Mouse (Mus musculus) neural tube, embryonic 14.5 days (tissue): ENCODE results near the gene Fam71b. TPM values are rescaled to one million over a fixed set of nuclear protein-coding genes. Genes with fewer than 3 reads are reported as not detected.

ENCODE experiments used
- ATAC-seq: fragments of 200-750 bp; cut with Nextera tagmentation; 2 replicates; pipeline ENCODE4 v1.8.0; 2017; ENCODE audit warnings: low read depth, mild to moderate bottlenecking, moderate TSS enrichment, moderate library complexity
- H3K27ac ChIP-seq: fragments of 300-500 bp; sonication (generic); 2 replicates; pipeline ENCODE4 v1.5.1; 2014; ENCODE audit warnings: low read depth, mild to moderate bottlenecking, control low read depth, low read length, moderate library complexity, mixed read lengths
- H3K27me3 ChIP-seq: fragments of 300-500 bp; sonication (generic); 2 replicates; pipeline ENCODE4 v1.6.1; 2014; ENCODE audit warnings: low read length; ENCODE audit not compliant: control insufficient read depth, insufficient read depth
- H3K36me3 ChIP-seq: fragments of 300-500 bp; sonication (generic); 2 replicates; pipeline ENCODE4 v1.6.1; 2014; ENCODE audit warnings: low read length, mixed read lengths; ENCODE audit not compliant: control insufficient read depth, insufficient read depth
- H3K4me1 ChIP-seq: fragments of 300-500 bp; sonication (generic); 2 replicates; pipeline ENCODE4 v1.6.1; 2014; ENCODE audit warnings: low read length; ENCODE audit not compliant: control insufficient read depth, insufficient read depth
- H3K4me2 ChIP-seq: fragments of 300-500 bp; sonication (generic); 2 replicates; pipeline ENCODE4 v1.6.1; 2014; ENCODE audit warnings: mild to moderate bottlenecking, low read depth, low read length, control low read depth
- H3K4me3 ChIP-seq: fragments of 300-500 bp; sonication (generic); 2 replicates; pipeline ENCODE4 v1.5.1; 2014; ENCODE audit warnings: low read depth, low read length, control low read depth, mixed read lengths
- H3K9ac ChIP-seq: fragments of 300-500 bp; sonication (generic); replicated peaks from 2 replicates; pipeline ENCODE4 v1.6.1; 2014; ENCODE audit warnings: low read depth, mild to moderate bottlenecking, control low read depth, low read length, mixed read lengths
- H3K9me3 ChIP-seq: fragments of 300-500 bp; sonication (generic); 2 replicates; pipeline ENCODE4 v1.6.1; 2016; ENCODE audit warnings: low read length; ENCODE audit not compliant: control insufficient read depth
- WGBS: fragments of 180-500 bp; shearing (Covaris S2); extraction: QIAGEN DNeasy Blood & Tissue Kit; methylation state at CpG from one replicate; pipeline ENCODE4 v1.1.7; 2014; 5-methylcytosine and 5-hydroxymethylcytosine counted together
- polyA plus RNA-seq: library from polyadenylated mRNA; unstranded; fragments of >200 nt; fragmentation: Nextera tagmentation; extraction: Ambion mirVana; gene quantifications from 2 replicates; pipeline ENCODE4 v1.2.1, GENCODE M21; 2014

Gene Fam71b
- polyA plus RNA-seq, 1 experiment from 2014 or later, result not detected

DNA sequence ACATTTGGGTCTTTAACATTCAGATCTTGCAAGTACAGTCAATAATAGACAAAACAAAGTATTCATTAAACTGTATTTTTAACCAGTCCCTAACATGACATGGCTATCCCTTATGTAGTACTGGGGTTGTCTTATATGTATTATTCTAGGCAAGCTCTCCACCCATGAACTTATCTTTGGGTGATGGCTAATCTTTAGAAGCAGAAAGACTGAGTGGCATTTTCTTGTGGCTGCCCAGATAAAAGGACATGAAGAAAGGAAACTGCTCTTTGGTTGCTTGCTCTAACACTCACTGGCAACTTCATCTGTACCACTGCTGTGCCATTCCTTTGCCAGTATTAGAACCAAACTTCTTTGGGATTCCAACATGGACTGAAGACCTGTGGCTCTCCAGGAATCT lies 39.0 kb downstream of the Fam71b start:
- Histone ChIP-seq H3K27ac (no peak overlapping the region), H3K4me2 (no peak overlapping the region), H3K36me3 (no peaks in the 10 kb centered on the region), H3K4me3 (no peak overlapping the region), H3K9ac (no peak overlapping the region), H3K4me1 (peaks cover 4% of the 10 kb centered on the region), H3K9me3 (no peaks in the 10 kb centered on the region), H3K27me3 (no peaks in the 10 kb centered on the region)
- no peak for ATAC-seq

DNA sequence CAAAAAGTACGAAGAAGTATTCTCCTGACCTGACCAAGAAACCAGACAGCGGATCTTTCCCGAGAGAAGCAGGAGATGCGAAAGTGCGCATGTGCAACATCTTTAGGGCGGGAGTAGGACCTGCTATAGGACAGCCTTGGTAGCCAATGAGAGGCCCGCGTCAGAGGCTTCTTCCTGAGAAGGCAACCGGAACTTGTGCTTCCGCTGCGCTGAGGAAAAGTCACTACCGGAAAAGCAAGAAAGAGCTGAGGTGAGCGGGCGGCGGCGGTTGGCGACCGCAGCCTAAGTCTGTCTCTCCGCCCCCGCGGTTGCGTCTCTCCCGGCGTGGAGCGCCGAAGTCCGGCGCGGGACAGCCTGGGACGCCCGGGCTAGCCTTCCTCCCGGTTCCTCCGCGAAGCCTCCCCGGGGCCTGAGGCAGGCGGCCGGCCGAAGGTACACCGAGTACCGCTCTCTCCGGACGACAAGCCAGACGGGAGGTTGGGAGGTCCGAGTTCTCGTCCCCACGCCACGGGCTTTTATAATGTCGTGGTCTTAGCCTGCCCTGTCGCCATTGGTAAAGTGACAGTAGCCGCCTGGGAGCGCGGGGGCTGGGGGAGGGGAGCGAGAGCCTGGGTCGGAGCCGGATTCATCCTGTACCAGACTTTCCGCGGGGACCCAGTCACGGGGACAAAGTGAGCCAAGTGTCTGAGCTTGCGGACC lies 40.5 kb downstream of the Fam71b start, which contains the start of gene Med7:
Gene Med7 (plus strand): TSS at position 166 of the 699 bp plus-strand sequence.
- Histone ChIP-seq H3K4me2 (peak within 1 kb of the TSS; percentile 91), H3K9ac (peak within 1 kb of the TSS; percentile 85), H3K4me3 (peak within 1 kb of the TSS; percentile 96), H3K27ac (peak within 1 kb of the TSS; percentile 75), H3K27me3 (no peaks in the 10 kb centered on the region), H3K4me1 (peaks cover 4% of the 10 kb centered on the region), H3K36me3 (peaks cover 3% of the 10 kb centered on the region; the same call in 1 of the 2 replicates), H3K9me3 (no peaks in the 10 kb centered on the region)
- WGBS, result under 1% methylated on average over 59 of the region's 59 CpGs
- ATAC-seq, result peak; percentile 100

DNA sequence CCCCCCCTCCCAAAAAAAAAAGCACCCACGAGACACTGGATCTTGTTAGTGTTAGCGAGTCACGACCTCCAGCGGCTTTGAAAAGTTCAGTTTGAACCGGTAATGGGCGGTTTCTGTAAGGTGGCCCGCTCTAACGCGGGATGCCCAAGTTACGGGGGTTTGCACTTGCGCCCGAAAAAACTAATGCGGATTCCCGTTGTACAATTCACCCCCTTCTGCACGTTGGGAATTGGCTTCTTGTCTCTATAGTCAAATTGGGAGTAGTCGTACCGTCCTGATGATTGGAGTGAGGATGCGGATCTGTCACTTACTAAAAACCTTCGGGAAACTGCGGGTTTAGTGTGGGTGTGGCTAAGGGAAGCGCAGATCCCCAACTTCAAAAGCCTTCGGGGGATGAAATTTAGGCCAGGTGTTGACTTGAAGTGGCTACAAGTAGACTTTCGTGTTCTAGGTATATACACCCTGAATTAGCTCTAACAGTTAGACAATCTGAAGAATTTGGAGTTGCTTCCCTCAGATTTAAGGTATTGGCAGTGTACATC lies 41.2 kb downstream of the Fam71b start:
- Histone ChIP-seq H3K36me3 (peaks cover 3% of the 10 kb centered on the region; the same call in 1 of the 2 replicates), H3K4me2 (peak overlapping the region; percentile 91), H3K4me3 (peak overlapping the region; percentile 96), H3K9me3 (no peaks in the 10 kb centered on the region), H3K27ac (no peak overlapping the region; the same call in 1 of the 2 replicates), H3K27me3 (no peaks in the 10 kb centered on the region), H3K4me1 (peaks cover 4% of the 10 kb centered on the region), H3K9ac (peak overlapping the region; percentile 85)
- ATAC-seq, result peak; percentile 2; the same call in 1 of the 2 replicates
- WGBS, result 2% methylated on average over 23 of the region's 23 CpGs

DNA sequence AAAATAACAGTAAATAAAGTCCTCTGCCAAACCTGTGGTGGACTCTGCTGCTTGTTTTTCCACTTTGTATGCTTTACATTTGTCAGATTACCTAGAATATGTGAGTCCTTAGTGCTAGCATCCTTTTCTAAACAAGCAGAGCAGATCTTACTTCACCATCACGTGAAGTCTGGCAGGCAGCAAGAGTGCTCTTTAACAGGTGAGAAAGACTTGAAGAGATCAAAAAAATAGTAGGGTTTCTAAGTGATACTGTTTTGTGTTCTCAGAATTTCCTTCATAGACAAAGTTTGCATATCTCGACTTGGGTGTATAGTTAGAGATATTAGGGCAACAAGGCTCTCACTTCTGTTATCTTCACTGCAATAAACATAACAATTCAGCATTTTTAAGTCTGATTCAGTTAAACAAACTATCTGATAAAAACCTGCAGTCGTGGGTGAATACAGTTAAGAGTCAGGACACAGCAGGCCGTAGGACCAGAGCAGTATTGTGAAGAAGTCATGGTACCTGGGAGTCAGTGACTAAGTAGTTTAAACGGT lies 42.7 kb downstream of the Fam71b start:
- Histone ChIP-seq H3K4me1 (peaks cover 4% of the 10 kb centered on the region), H3K9me3 (no peaks in the 10 kb centered on the region), H3K27ac (no peak overlapping the region), H3K4me3 (no peak overlapping the region), H3K9ac (no peak overlapping the region), H3K36me3 (peaks cover 9% of the 10 kb centered on the region; the same call in 1 of the 2 replicates), H3K4me2 (no peak overlapping the region), H3K27me3 (no peaks in the 10 kb centered on the region)
- no peak for ATAC-seq
- 93% methylated on average over 5 of the region's 5 CpGs for WGBS

DNA sequence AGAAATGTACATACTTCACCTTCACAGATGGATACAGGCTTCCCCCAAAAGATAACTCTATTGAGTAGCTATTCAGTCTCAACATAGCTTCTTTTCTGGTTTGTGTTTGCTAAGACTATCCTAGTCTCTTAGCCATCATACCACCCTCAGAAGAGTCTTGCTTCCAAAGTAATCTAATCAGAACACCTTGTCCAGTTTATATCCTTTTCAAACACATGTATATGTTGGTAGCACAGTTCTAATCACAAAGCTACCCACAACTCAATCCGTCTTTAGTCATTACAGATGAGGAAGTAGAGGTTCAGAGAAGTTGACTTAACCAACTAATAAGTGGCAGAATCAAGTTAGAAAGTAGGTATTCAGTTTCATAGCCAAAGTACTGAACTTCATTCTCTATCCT lies 45.4 kb downstream of the Fam71b start:
- ATAC-seq, result no peak
- Histone ChIP-seq H3K4me2 (no peak overlapping the region), H3K36me3 (peaks cover 9% of the 10 kb centered on the region; the same call in 1 of the 2 replicates), H3K4me1 (peaks cover 4% of the 10 kb centered on the region), H3K4me3 (no peak overlapping the region), H3K9me3 (no peaks in the 10 kb centered on the region), H3K27ac (no peak overlapping the region), H3K9ac (no peak overlapping the region), H3K27me3 (no peaks in the 10 kb centered on the region)
- WGBS, result 94% methylated on average over 1 of the region's 1 CpGs

DNA sequence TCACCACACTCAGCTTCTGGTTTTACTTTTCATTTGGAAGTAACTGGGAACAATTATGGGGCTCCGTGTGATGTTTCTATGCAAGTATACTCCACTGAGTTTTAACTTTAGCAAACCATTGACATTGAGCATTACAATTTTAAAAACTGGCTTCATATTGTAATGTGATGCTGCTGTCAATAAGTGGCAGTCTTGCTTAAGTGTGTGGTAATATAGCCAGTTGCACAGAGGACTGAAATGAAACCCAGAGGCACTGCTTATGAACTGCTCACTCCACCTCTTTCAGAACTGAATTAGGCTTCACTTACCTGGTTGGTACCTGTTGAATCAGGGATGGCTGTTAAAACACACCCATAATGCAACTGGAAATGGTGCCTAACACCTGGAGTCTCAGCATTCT lies 46.8 kb downstream of the Fam71b start:
- Histone ChIP-seq H3K27ac (no peak overlapping the region), H3K9ac (no peak overlapping the region), H3K36me3 (peaks cover 9% of the 10 kb centered on the region; the same call in 1 of the 2 replicates), H3K4me2 (no peak overlapping the region), H3K27me3 (no peaks in the 10 kb centered on the region), H3K4me3 (no peak overlapping the region), H3K4me1 (no peaks in the 10 kb centered on the region), H3K9me3 (no peaks in the 10 kb centered on the region)
- 100% methylated on average over 1 of the region's 1 CpGs for WGBS
- ATAC-seq, result no peak

DNA sequence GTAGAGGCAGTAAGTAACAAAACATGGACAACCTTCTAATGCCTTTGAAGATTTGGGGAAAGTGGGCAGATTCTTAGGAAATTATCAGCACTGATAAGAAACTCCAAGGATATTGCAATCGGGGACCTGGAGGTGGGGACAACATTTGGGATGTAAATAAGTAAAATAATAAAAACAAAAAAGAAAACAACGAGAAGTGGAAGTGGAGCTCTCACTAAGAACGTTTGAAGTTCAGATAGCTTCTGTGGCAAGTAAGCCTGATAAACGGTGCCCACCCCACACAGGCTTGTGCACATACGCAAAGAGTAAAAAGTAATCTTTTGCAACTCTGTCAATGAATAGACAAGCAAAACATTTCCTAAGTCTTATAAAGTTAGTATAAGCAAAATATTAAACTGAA lies 47.6 kb downstream of the Fam71b start:
- ATAC-seq, result no peak
- no peak overlapping the region for H3K27ac ChIP-seq
- no peaks in the 10 kb centered on the region for H3K27me3 ChIP-seq
- H3K4me2 ChIP-seq, result no peak overlapping the region
- H3K4me3 ChIP-seq, result no peak overlapping the region
- no peak overlapping the region for H3K9ac ChIP-seq
- H3K9me3 ChIP-seq, result no peaks in the 10 kb centered on the region
- no peaks in the 10 kb centered on the region for H3K4me1 ChIP-seq
- 95% methylated on average over 5 of the region's 5 CpGs for WGBS
- peaks cover 9% of the 10 kb centered on the region; the same call in 1 of the 2 replicates for H3K36me3 ChIP-seq

DNA sequence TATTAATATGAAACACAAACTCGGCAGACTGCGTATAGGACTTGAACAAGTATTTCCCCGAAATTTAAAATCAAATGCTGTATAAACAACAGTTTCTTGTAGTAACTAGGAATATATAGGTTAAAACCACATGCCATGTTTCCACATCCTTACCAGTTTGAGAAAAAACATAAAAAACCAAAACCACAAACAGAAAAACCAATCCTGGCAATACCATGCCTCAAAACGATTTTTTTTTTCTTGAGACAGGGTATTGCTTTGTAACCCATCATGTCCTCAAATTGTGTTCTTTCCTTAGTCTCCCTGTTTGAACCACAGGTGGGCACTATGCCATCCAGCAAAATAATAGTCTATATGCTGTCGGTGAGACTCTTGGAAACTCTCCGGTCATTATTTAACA lies 49.8 kb downstream of the Fam71b start:
- H3K4me3 ChIP-seq, result no peak overlapping the region
- no peak for ATAC-seq
- H3K4me1 ChIP-seq, result no peaks in the 10 kb centered on the region
- WGBS, result 94% methylated on average over 6 of the region's 6 CpGs
- no peak overlapping the region for H3K27ac ChIP-seq
- H3K4me2 ChIP-seq, result no peak overlapping the region
- 0 out of 2 replicates have a peak, but pooled peaks cover 6% of the 10 kb centered on the region for H3K36me3 ChIP-seq
- no peak overlapping the region for H3K9ac ChIP-seq
- no peaks in the 10 kb centered on the region for H3K27me3 ChIP-seq
- no peaks in the 10 kb centered on the region for H3K9me3 ChIP-seq
